Mouse (Mus musculus) erythroblast, embryonic 14.5 days (primary cell): ENCODE measurements around the gene Olfr97.

Experiments
- GATA1 ChIP-seq: IDR thresholded peaks from 2 replicates; pipeline ENCODE4 v1.6.1; 2012; ENCODE audit warnings: low read length, inconsistent platforms, mixed read lengths
- TAL1 ChIP-seq: IDR thresholded peaks from 3 replicates; pipeline ENCODE4 v1.6.1; 2012; ENCODE audit warnings: low read length, inconsistent platforms, mixed read lengths

DNA sequence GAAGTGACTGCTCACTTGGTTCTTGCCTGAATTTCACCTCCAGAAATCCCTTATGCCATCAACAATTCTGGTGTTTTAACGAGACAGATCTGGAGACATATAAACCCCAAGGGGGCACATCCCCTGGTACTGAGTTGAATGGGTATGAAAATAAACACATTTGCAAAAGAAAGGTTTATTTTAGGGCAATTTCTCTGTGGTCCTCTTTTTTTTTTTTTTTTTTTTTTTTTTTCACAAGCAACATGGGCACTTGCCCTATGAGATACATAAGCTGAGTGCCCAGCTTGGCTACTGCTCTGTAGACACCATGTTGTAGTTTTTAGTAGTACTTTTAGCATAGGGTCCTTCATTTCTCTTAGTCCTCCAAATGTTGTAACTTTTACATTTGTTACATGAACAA is 46.2 kb upstream of the Olfr97 start, which contains the start of gene Olfr99:
- TF ChIP-seq TAL1 (no peak), GATA1 (no peak)
